Mouse (Mus musculus) left cerebral cortex, postnatal 36 days (tissue): ENCODE data around the gene Fam83e. TPM values are rescaled to one million over a fixed set of nuclear protein-coding genes. Genes with fewer than 3 reads are reported as not detected.
A peak's percentile ranks its signal among the peaks of the same experiment; 100 is the strongest.

ENCODE experiments used
- DNase-seq, 2 experiments: peaks; one replicate each; pipeline ENCODE4 v3.0.0; 2021 to 2022; ENCODE audit warnings: low spot score in 2 of 2, mixed read lengths in 1 of 2
- intact Hi-C: fragments of 180-260 bp; cut with DNase I; formaldehyde crosslinking; loops from one replicate; pipeline ENCODE4 v1.15.1; 2025
- total RNA-seq, 2 experiments: library from RNA; stranded (reverse); gene quantifications; 2 replicates each; pipeline ENCODE4 v1.2.3; 2021

The Fam83e gene
- total RNA-seq, 2 experiments from 2014 or later, result not detected

- intact Hi-C loops, result no loop called here
- DNase-seq, result no peak
Measured at GRCm38 (mm10) chr7:45725713-45726112, 4.7 kb downstream of the Fam83e start, which contains the start of gene Spaca4. Gene Spaca4 (minus strand): TSS chr7:45725813.

- no peak for DNase-seq
- intact Hi-C loops, result no loop called here
Measured at GRCm38 (mm10) chr7:45726419-45726818, 5.4 kb downstream of the Fam83e start.

- intact Hi-C loops, result no loop called here
- DNase-seq, result no peak
Measured at GRCm38 (mm10) chr7:45727625-45728024, 6.6 kb downstream of the Fam83e start.

- DNase-seq, result no peak
- intact Hi-C loops, result no loop called here
Measured at GRCm38 (mm10) chr7:45730727-45731431, 9.9 kb downstream of the Fam83e start.

- intact Hi-C loops, result no loop called here
Measured at GRCm38 (mm10) chr7:45733477-45733876, 12.5 kb downstream of the Fam83e start.

GRCm38 (mm10) chr7:45739162-45739763 is 18.3 kb downstream of the Fam83e start:
- DNase-seq, result peak; percentile 63 to 84
- intact Hi-C loops, result loop anchor here (1.0 to 5.0 kb wide), 3 partner anchors 61 to 268 kb away; no protein-coding TSS in a partner anchor

More at GRCm38 (mm10) chr7:45733477-45733876, 12.5 kb downstream of the Fam83e start:
- no peak for DNase-seq

- no peak for DNase-seq
Measured at GRCm38 (mm10) chr7:45739820-45740219, 18.8 kb downstream of the Fam83e start.

GRCm38 (mm10) chr7:45741308-45741707 is 20.3 kb downstream of the Fam83e start:
- intact Hi-C loops, result no loop called here
- peak in 1 of 2 experiments; percentile 35 for DNase-seq

More at GRCm38 (mm10) chr7:45739820-45740219, 18.8 kb downstream of the Fam83e start:
- intact Hi-C loops, result loop anchor here (1.0 to 5.0 kb wide), 3 partner anchors 60 to 267 kb away; no protein-coding TSS in a partner anchor

- intact Hi-C loops, result loop anchor here (1.0 kb wide), 1 partner anchor 43 kb away; the partner anchor contains the start of gene Sult2b1
- DNase-seq, result peak; percentile 32 to 56
Measured at GRCm38 (mm10) chr7:45741777-45742176, 20.8 kb downstream of the Fam83e start.

- peak; percentile 84 to 88 for DNase-seq
- intact Hi-C loops, result loop anchor here (1.0 kb wide), 1 partner anchor 42 kb away; the partner anchor contains the start of gene Sult2b1
Measured at GRCm38 (mm10) chr7:45742338-45742737, 21.3 kb downstream of the Fam83e start.

GRCm38 (mm10) chr7:45744387-45744786 is 23.4 kb downstream of the Fam83e start:
- peak; percentile 58 to 75 for DNase-seq
- intact Hi-C loops, result no loop called here

GRCm38 (mm10) chr7:45746518-45746917 is 25.5 kb downstream of the Fam83e start:
- no peak for DNase-seq
- intact Hi-C loops, result no loop called here

- no peak for DNase-seq
- intact Hi-C loops, result no loop called here
Measured at GRCm38 (mm10) chr7:45747450-45747849, 26.4 kb downstream of the Fam83e start.

- no peak for DNase-seq
- intact Hi-C loops, result no loop called here
Measured at GRCm38 (mm10) chr7:45748110-45748509, 27.1 kb downstream of the Fam83e start.

- intact Hi-C loops, result no loop called here
- no peak for DNase-seq
Measured at GRCm38 (mm10) chr7:45749401-45749800, 28.4 kb downstream of the Fam83e start.

- DNase-seq, result no peak
- intact Hi-C loops, result no loop called here
Measured at GRCm38 (mm10) chr7:45750162-45750561, 29.1 kb downstream of the Fam83e start.

- DNase-seq, result no peak
- intact Hi-C loops, result no loop called here
Measured at GRCm38 (mm10) chr7:45755703-45756102, 34.7 kb downstream of the Fam83e start.

GRCm38 (mm10) chr7:45759400-45759799 is 38.4 kb downstream of the Fam83e start:
- DNase-seq, result peak in 1 of 2 experiments; percentile 23
- intact Hi-C loops, result no loop called here

GRCm38 (mm10) chr7:45760151-45760550 is 39.1 kb downstream of the Fam83e start:
- no peak for DNase-seq
- intact Hi-C loops, result no loop called here

- intact Hi-C loops, result no loop called here
Measured at GRCm38 (mm10) chr7:45765995-45766394, 45.0 kb downstream of the Fam83e start.

GRCm38 (mm10) chr7:45766764-45767163 is 45.8 kb downstream of the Fam83e start:
- intact Hi-C loops, result no loop called here
- DNase-seq, result no peak

More at GRCm38 (mm10) chr7:45765995-45766394, 45.0 kb downstream of the Fam83e start:
- no peak for DNase-seq
